Mouse (Mus musculus): Measurements from ENCODE around the gene Ptgfr. TPM values are rescaled to one million over a fixed set of nuclear protein-coding genes. Genes with fewer than 3 reads are reported as not detected.

Ptgfr gene
- polyA plus RNA-seq, 1 experiment from 2014 or later = 0.38 TPM

DNA sequence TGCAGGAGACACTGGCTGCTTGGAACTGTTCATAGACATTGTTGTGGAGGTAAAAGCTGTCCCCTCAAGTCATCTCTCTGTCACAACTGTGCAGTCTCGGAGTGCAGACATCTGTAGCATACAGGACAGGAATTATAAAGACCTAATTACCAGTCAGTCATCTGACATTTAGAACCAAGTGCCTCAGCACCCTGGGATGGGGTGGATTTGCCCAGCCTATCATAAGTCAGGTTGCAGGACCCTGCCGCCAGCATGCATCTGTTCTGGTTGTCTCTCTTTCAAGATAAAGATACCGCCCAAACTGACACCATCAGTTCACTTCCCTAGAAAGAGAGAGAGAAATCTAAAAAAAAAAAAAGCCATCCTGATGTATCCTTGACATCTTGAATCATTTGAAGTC is 1.6 kb downstream of the Ptgfr start:
- ATAC-seq (replicated peaks) = no peak

DNA sequence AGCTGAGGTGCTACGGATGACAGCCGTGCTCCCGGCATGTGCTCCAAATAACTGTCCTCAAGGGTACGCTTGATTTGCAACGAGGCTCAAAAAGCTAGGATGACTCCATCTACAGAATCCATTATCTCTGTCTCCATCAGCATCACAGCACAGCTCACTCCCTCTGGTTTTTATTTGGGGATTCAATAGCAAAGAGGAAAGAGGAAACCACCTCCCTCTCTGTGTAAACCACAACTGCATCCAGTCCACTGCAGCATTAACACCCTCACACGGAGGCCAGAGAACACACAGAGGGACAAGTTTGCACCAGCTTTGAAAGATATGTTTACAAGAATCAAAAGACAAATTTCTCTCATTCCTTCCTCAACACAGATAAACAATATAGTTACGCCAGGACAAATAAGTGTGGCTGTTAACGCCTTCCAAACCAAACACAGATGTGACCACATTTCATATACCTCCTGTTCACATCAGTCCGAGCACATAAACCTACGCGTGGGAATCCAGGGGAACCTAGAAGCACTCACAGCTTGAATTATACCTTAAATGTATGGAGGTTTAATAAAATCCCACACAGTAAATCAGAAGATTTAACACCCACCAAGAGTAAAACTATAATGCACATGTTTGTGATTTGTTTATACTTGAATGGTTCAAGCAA is 9.3 kb downstream of the Ptgfr start:
- Histone ChIP-seq H3K9me3 (no peaks in the 10 kb centered on the region), H3K4me1 (no peaks in the 10 kb centered on the region), H3K36me3 (no peaks in the 10 kb centered on the region), H3K4me2 (replicated peaks) (no peak overlapping the region), H3K27ac (replicated peaks) (no peak overlapping the region), H3K9ac (replicated peaks) (no peak overlapping the region), H3K4me3 (no peak overlapping the region), H3K27me3 (no peaks in the 10 kb centered on the region)
- WGBS = 91% methylated on average over 11 of the region's 11 CpGs
- ATAC-seq (replicated peaks) = no peak

More for the DNA sequence above, 1.6 kb downstream of the Ptgfr start:
- no peak overlapping the region for H3K9ac ChIP-seq (replicated peaks)
- peaks cover 13% of the 10 kb centered on the region for H3K4me1 ChIP-seq
- no peaks in the 10 kb centered on the region for H3K36me3 ChIP-seq
- 57% methylated on average over 3 of the region's 3 CpGs for WGBS
- no peaks in the 10 kb centered on the region for H3K9me3 ChIP-seq
- no peak overlapping the region for H3K4me2 ChIP-seq (replicated peaks)
- 0 out of 2 replicates have a peak, but pooled peaks cover 3% of the 10 kb centered on the region for H3K27me3 ChIP-seq
- no peak overlapping the region for H3K4me3 ChIP-seq
- no peak overlapping the region for H3K27ac ChIP-seq (replicated peaks)

DNA sequence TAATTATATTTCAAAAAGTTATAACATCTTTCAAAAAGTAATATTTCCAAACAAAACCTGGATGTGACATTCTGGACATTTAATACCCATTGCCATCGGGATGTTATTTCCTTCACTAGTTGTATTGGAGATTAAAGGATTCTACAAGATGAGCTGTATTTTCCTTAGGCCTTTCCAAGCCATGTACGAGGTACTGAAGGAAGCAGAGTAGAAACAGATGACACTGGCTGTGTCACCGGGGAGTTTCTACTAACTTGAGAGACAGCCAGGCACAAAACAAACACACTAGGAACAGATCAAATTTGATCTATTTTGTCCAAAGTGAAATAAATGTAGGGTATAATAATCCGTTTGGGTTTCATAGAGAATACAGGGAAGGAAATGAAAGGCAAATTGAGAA is 17.6 kb downstream of the Ptgfr start:
- no peak overlapping the region for H3K27ac ChIP-seq (replicated peaks)
- no peak overlapping the region for H3K4me2 ChIP-seq (replicated peaks)
- WGBS = 86% methylated on average over 4 of the region's 4 CpGs
- H3K27me3 ChIP-seq = no peaks in the 10 kb centered on the region
- no peaks in the 10 kb centered on the region for H3K4me1 ChIP-seq
- no peak overlapping the region for H3K4me3 ChIP-seq
- H3K36me3 ChIP-seq = no peaks in the 10 kb centered on the region
- no peak for ATAC-seq (replicated peaks)
- H3K9ac ChIP-seq (replicated peaks) = no peak overlapping the region
- H3K9me3 ChIP-seq = no peaks in the 10 kb centered on the region

- 80% methylated on average over 6 of the region's 6 CpGs for WGBS
- Histone ChIP-seq H3K9ac (replicated peaks) (no peak overlapping the region), H3K4me3 (no peak overlapping the region), H3K27ac (replicated peaks) (no peak overlapping the region), H3K4me1 (no peaks in the 10 kb centered on the region), H3K27me3 (no peaks in the 10 kb centered on the region), H3K4me2 (replicated peaks) (no peak overlapping the region), H3K36me3 (no peaks in the 10 kb centered on the region), H3K9me3 (no peaks in the 10 kb centered on the region)
- ATAC-seq (replicated peaks) = no peak
Measured at GRCm38 (mm10) chr3:151818265-151818664, 19.2 kb downstream of the Ptgfr start.

GRCm38 (mm10) chr3:151808613-151809012 is 28.8 kb downstream of the Ptgfr start:
- no peak overlapping the region for H3K4me3 ChIP-seq
- 71% methylated on average over 2 of the region's 2 CpGs for WGBS
- H3K4me2 ChIP-seq (replicated peaks) = no peak overlapping the region
- H3K9ac ChIP-seq (replicated peaks) = no peak overlapping the region
- no peaks in the 10 kb centered on the region for H3K27me3 ChIP-seq
- no peaks in the 10 kb centered on the region for H3K4me1 ChIP-seq
- no peak overlapping the region for H3K27ac ChIP-seq (replicated peaks)
- ATAC-seq (replicated peaks) = no peak
- no peaks in the 10 kb centered on the region for H3K9me3 ChIP-seq
- H3K36me3 ChIP-seq = no peaks in the 10 kb centered on the region

DNA sequence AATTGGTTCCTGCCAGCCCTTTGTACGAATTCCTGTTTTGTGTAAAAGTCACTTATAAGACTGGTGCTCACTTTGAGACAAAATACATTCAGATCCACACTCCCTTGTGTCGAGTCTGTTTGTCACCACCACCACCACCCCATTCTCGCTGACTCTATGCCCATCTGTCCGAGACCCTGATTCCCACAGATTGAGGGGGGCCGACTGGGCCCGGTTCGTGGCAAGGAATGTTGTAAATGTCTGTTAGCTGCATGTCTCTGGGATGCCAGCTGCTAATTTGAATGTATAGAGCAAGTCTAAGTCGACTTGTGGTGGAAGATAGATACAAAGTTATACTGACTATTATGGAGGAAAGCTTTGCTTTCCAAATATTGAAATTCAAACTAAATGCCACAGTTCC is 48.8 kb downstream of the Ptgfr start:
- ATAC-seq (replicated peaks) = peak; percentile 35; the same call in 1 of the 2 replicates
- WGBS = 70% methylated on average over 8 of the region's 8 CpGs

DNA sequence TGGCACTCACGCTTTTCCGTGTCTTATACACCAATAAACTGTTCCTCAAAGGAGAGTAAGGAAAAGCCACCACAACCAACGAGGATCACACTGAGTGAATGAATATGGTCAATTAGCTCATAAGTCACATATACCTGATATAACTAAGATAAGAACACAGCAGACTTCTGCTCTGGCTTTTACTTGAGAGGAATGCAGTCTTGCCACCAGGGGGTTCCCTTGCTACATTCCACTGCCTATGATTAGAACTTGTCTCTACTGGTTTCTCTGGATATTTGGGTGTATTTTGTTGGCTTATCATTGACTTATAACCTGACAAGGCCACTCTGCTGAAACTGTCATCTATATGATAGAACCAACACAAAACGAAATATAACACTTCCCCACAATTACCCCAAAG is 62.3 kb downstream of the Ptgfr start:
- Histone ChIP-seq H3K4me1 (no peaks in the 10 kb centered on the region), H3K27me3 (no peaks in the 10 kb centered on the region), H3K4me3 (no peak overlapping the region), H3K9me3 (no peaks in the 10 kb centered on the region), H3K9ac (replicated peaks) (no peak overlapping the region), H3K27ac (replicated peaks) (no peak overlapping the region), H3K4me2 (replicated peaks) (no peak overlapping the region), H3K36me3 (no peaks in the 10 kb centered on the region)
- no peak for ATAC-seq (replicated peaks)
- 82% methylated on average over 4 of the region's 4 CpGs for WGBS

More for the DNA sequence above, 48.8 kb downstream of the Ptgfr start:
- Histone ChIP-seq H3K4me1 (no peaks in the 10 kb centered on the region), H3K9me3 (no peaks in the 10 kb centered on the region), H3K36me3 (no peaks in the 10 kb centered on the region), H3K27ac (replicated peaks) (no peak overlapping the region), H3K4me3 (no peak overlapping the region), H3K9ac (replicated peaks) (no peak overlapping the region), H3K4me2 (replicated peaks) (no peak overlapping the region), H3K27me3 (no peaks in the 10 kb centered on the region)

DNA sequence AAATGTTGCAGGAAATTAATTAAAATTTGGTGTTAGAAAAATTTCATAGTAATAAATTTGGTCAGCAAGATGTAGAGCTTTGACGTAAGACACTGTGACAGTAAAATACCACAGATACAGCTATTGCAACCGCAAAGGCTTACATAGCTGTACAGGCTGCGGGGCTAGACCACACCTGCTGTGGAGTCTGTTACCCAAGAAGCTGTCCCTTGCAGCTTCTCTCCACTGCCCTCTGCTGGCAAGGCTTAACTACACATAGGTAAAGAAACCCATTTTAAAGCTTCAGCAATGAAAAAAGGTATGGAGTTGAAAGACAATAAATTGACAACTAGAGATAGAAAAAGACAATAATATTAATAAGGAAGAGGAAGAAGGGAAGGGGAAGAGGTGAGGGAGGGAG is 66.4 kb downstream of the Ptgfr start:
- H3K36me3 ChIP-seq = no peaks in the 10 kb centered on the region
- no peak overlapping the region for H3K4me3 ChIP-seq
- H3K9me3 ChIP-seq = no peaks in the 10 kb centered on the region
- no peak overlapping the region for H3K9ac ChIP-seq (replicated peaks)
- WGBS = 63% methylated on average over 3 of the region's 3 CpGs
- no peak overlapping the region for H3K4me2 ChIP-seq (replicated peaks)
- no peaks in the 10 kb centered on the region for H3K27me3 ChIP-seq
- no peak overlapping the region for H3K27ac ChIP-seq (replicated peaks)
- no peaks in the 10 kb centered on the region for H3K4me1 ChIP-seq
- ATAC-seq (replicated peaks) = no peak

GRCm38 (mm10) chr3:151749737-151750136 is 87.7 kb downstream of the Ptgfr start, which contains the start of gene Ifi44:
Gene Ifi44 (minus strand): TSS chr3:151749960.
- no peaks in the 10 kb centered on the region for H3K27me3 ChIP-seq
- H3K9me3 ChIP-seq = no peaks in the 10 kb centered on the region
- no peak within 1 kb of the TSS for H3K9ac ChIP-seq (replicated peaks)
- no peak within 1 kb of the TSS for H3K4me2 ChIP-seq (replicated peaks)
- WGBS = 64% methylated on average over 7 of the region's 7 CpGs
- H3K4me3 ChIP-seq = no peak within 1 kb of the TSS
- no peak for ATAC-seq (replicated peaks)
- no peak within 1 kb of the TSS for H3K27ac ChIP-seq (replicated peaks)
- H3K4me1 ChIP-seq = no peaks in the 10 kb centered on the region
- no peaks in the 10 kb centered on the region for H3K36me3 ChIP-seq

DNA sequence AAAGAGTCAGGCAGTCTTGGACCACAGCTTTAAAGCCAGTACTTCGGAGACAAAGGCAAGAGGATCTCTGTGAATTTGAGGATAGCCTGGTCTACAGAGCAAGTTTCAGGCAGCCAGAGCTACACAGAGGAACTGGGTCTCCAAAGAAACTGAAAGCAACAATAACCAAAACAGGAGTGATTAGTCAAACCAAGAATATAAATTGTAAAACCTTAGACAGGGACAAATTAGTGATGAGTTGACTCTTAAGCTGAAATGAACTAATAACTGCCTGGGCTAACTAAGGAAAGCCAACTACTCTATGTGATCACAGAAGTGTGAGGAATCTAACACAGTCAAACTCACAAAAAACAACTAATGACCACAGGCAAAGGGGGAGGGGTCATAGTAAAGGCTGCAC is 88.9 kb downstream of the Ptgfr start:
- Histone ChIP-seq H3K4me2 (replicated peaks) (no peak overlapping the region), H3K9ac (replicated peaks) (no peak overlapping the region), H3K9me3 (no peaks in the 10 kb centered on the region), H3K27me3 (no peaks in the 10 kb centered on the region), H3K27ac (replicated peaks) (no peak overlapping the region), H3K4me1 (no peaks in the 10 kb centered on the region), H3K36me3 (no peaks in the 10 kb centered on the region), H3K4me3 (no peak overlapping the region)
- no peak for ATAC-seq (replicated peaks)
- WGBS = 83% methylated on average over 1 of the region's 1 CpGs

Other genes with a start within 250 kb of the Ptgfr start
- gene Ifi44, start 87.7 kb downstream of the Ptgfr start, polyA plus RNA-seq (2015; fragmentation: Nextera tagmentation; extraction: Ambion mirVana) = 0.17 and 0.29 TPM in 2 replicates
- gene Ifi44l, start 74.7 kb downstream of the Ptgfr start, polyA plus RNA-seq (2015; fragmentation: Nextera tagmentation; extraction: Ambion mirVana) = not detected in 2 replicates

Measured in forebrain, embryonic 15.5 days (tissue).